Mouse (Mus musculus): ENCODE measurements around the gene Gm17581. TPM values are rescaled to one million over a fixed set of nuclear protein-coding genes. Genes with fewer than 3 reads are reported as not detected.
"Not testable (repeated sequence)": the region's sequence is repeated elsewhere in the genome, so short reads cannot be mapped to it uniquely, and the experiment has no call there.

Gm17581 gene
- polyA plus RNA-seq (2015; fragmentation: Nextera tagmentation; extraction: Ambion mirVana) = not detected in 2 replicates

- H3K9ac ChIP-seq; H3K27me3 ChIP-seq; H3K4me3 ChIP-seq; ATAC-seq (ENCODE audit: borderline replicate concordance, extremely low read depth, low FRiP score, low TSS enrichment); H3K9me3 ChIP-seq; H3K27ac ChIP-seq; H3K36me3 ChIP-seq; H3K4me2 ChIP-seq; H3K4me1 ChIP-seq: not testable (repeated sequence)
- WGBS = 77% methylated on average over 5 of the region's 5 CpGs
These were observed at the start of gene Gm17581 for GRCm38 (mm10) chr2:155735766-155736165. TSS of gene Gm17581 (minus strand) at chr2:155735866.

GRCm38 (mm10) chr2:155784534-155784933 is 48.9 kb upstream of the Gm17581 start:
- WGBS = 64% methylated on average over 6 of the region's 6 CpGs
- no peaks in the 10 kb centered on the region for H3K4me1 ChIP-seq
- no peaks in the 10 kb centered on the region for H3K27me3 ChIP-seq
- H3K4me2 ChIP-seq = no peak overlapping the region
- H3K9me3 ChIP-seq = no peaks in the 10 kb centered on the region
- H3K36me3 ChIP-seq = no peaks in the 10 kb centered on the region
- no peak overlapping the region for H3K27ac ChIP-seq
- ATAC-seq (ENCODE audit: borderline replicate concordance, extremely low read depth, low FRiP score, low TSS enrichment) = no peak
- no peak overlapping the region for H3K9ac ChIP-seq
- no peak overlapping the region for H3K4me3 ChIP-seq

- Histone ChIP-seq H3K9me3 (no peaks in the 10 kb centered on the region), H3K4me2 (no peak overlapping the region), H3K27me3 (peaks cover 33% of the 10 kb centered on the region), H3K9ac (no peak overlapping the region), H3K27ac (no peak overlapping the region), H3K4me3 (no peak overlapping the region), H3K4me1 (peaks cover 8% of the 10 kb centered on the region), H3K36me3 (no peaks in the 10 kb centered on the region)
- WGBS = 70% methylated on average over 3 of the region's 3 CpGs
- ATAC-seq (ENCODE audit: borderline replicate concordance, extremely low read depth, low FRiP score, low TSS enrichment) = no peak
These were observed 43.8 kb upstream of the Gm17581 start for GRCm38 (mm10) chr2:155779506-155779905.

GRCm38 (mm10) chr2:155779066-155779465 is 43.4 kb upstream of the Gm17581 start:
- H3K27me3 ChIP-seq = peaks cover 38% of the 10 kb centered on the region
- WGBS = 23% methylated on average over 7 of the region's 7 CpGs
- no peak overlapping the region for H3K4me2 ChIP-seq
- no peaks in the 10 kb centered on the region for H3K9me3 ChIP-seq
- ATAC-seq (ENCODE audit: borderline replicate concordance, extremely low read depth, low FRiP score, low TSS enrichment) = no peak
- H3K4me1 ChIP-seq = peaks cover 8% of the 10 kb centered on the region
- H3K27ac ChIP-seq = no peak overlapping the region
- H3K36me3 ChIP-seq = no peaks in the 10 kb centered on the region
- no peak overlapping the region for H3K4me3 ChIP-seq
- no peak overlapping the region for H3K9ac ChIP-seq

GRCm38 (mm10) chr2:155778004-155778403 is 42.3 kb upstream of the Gm17581 start:
- ATAC-seq (ENCODE audit: borderline replicate concordance, extremely low read depth, low FRiP score, low TSS enrichment) = no peak
- WGBS = 61% methylated on average over 6 of the region's 6 CpGs
- H3K4me2 ChIP-seq = no peak overlapping the region

GRCm38 (mm10) chr2:155777688-155777985 is 42.0 kb upstream of the Gm17581 start:
- Histone ChIP-seq H3K36me3 (no peaks in the 10 kb centered on the region), H3K4me1 (peaks cover 8% of the 10 kb centered on the region), H3K9ac (no peak overlapping the region), H3K9me3 (no peaks in the 10 kb centered on the region), H3K4me2 (no peak overlapping the region), H3K27me3 (peaks cover 52% of the 10 kb centered on the region), H3K27ac (no peak overlapping the region), H3K4me3 (no peak overlapping the region)
- ATAC-seq (ENCODE audit: borderline replicate concordance, extremely low read depth, low FRiP score, low TSS enrichment) = no peak
- 77% methylated on average over 4 of the region's 4 CpGs for WGBS

More at GRCm38 (mm10) chr2:155778004-155778403, 42.3 kb upstream of the Gm17581 start:
- H3K36me3 ChIP-seq = no peaks in the 10 kb centered on the region
- no peak overlapping the region for H3K4me3 ChIP-seq
- H3K9me3 ChIP-seq = no peaks in the 10 kb centered on the region
- H3K27ac ChIP-seq = no peak overlapping the region
- H3K9ac ChIP-seq = no peak overlapping the region
- H3K4me1 ChIP-seq = peaks cover 8% of the 10 kb centered on the region
- H3K27me3 ChIP-seq = peaks cover 48% of the 10 kb centered on the region

- Histone ChIP-seq H3K9ac (no peak overlapping the region), H3K4me3 (no peak overlapping the region), H3K9me3 (no peaks in the 10 kb centered on the region), H3K27ac (no peak overlapping the region), H3K36me3 (no peaks in the 10 kb centered on the region), H3K4me1 (peaks cover 8% of the 10 kb centered on the region), H3K27me3 (peaks cover 58% of the 10 kb centered on the region), H3K4me2 (no peak overlapping the region)
- 46% methylated on average over 10 of the region's 10 CpGs for WGBS
- ATAC-seq (ENCODE audit: borderline replicate concordance, extremely low read depth, low FRiP score, low TSS enrichment) = no peak
These were observed 41.4 kb upstream of the Gm17581 start for GRCm38 (mm10) chr2:155776824-155777687.

GRCm38 (mm10) chr2:155775685-155776263 is 40.1 kb upstream of the Gm17581 start:
- peak overlapping the region; percentile 96 for H3K4me2 ChIP-seq
- no peak overlapping the region for H3K9ac ChIP-seq
- peak; percentile 81; the same call in 1 of the 2 replicates for ATAC-seq (ENCODE audit: borderline replicate concordance, extremely low read depth, low FRiP score, low TSS enrichment)
- peaks cover 58% of the 10 kb centered on the region for H3K27me3 ChIP-seq
- 2% methylated on average over 44 of the region's 44 CpGs for WGBS
- H3K4me1 ChIP-seq = peaks cover 8% of the 10 kb centered on the region
- no peak overlapping the region for H3K27ac ChIP-seq
- H3K36me3 ChIP-seq = no peaks in the 10 kb centered on the region
- H3K9me3 ChIP-seq = no peaks in the 10 kb centered on the region
- peak overlapping the region; percentile 49 for H3K4me3 ChIP-seq

- no peak; the same call in 1 of the 2 replicates for ATAC-seq (ENCODE audit: borderline replicate concordance, extremely low read depth, low FRiP score, low TSS enrichment)
- H3K27me3 ChIP-seq = peaks cover 58% of the 10 kb centered on the region
- H3K4me2 ChIP-seq = peak within 1 kb of the TSS; percentile 96
- no peak within 1 kb of the TSS for H3K9ac ChIP-seq
- no peak within 1 kb of the TSS for H3K27ac ChIP-seq
- no peaks in the 10 kb centered on the region for H3K9me3 ChIP-seq
- peak within 1 kb of the TSS; percentile 49 for H3K4me3 ChIP-seq
- WGBS = 2% methylated on average over 87 of the region's 100 CpGs
- no peaks in the 10 kb centered on the region for H3K36me3 ChIP-seq
- peaks cover 8% of the 10 kb centered on the region for H3K4me1 ChIP-seq
These were observed 39.4 kb upstream of the Gm17581 start, which contains the start of gene Mmp24 for GRCm38 (mm10) chr2:155774927-155775684. TSS of gene Mmp24 (plus strand) at chr2:155775342.

- Histone ChIP-seq H3K27ac (no peak overlapping the region), H3K9ac (no peak overlapping the region), H3K4me3 (no peak overlapping the region), H3K4me1 (peaks cover 8% of the 10 kb centered on the region), H3K4me2 (peak overlapping the region; percentile 96; the same call in 1 of the 2 replicates), H3K27me3 (peaks cover 58% of the 10 kb centered on the region), H3K36me3 (no peaks in the 10 kb centered on the region), H3K9me3 (no peaks in the 10 kb centered on the region)
- 50% methylated on average over 11 of the region's 11 CpGs for WGBS
- no peak for ATAC-seq (ENCODE audit: borderline replicate concordance, extremely low read depth, low FRiP score, low TSS enrichment)
These were observed 38.7 kb upstream of the Gm17581 start for GRCm38 (mm10) chr2:155774261-155774926.

GRCm38 (mm10) chr2:155773664-155774063 is 38.0 kb upstream of the Gm17581 start:
- Histone ChIP-seq H3K27ac (no peak overlapping the region), H3K4me3 (no peak overlapping the region), H3K36me3 (no peaks in the 10 kb centered on the region), H3K27me3 (peaks cover 58% of the 10 kb centered on the region), H3K9ac (no peak overlapping the region), H3K4me1 (peaks cover 8% of the 10 kb centered on the region), H3K4me2 (no peak overlapping the region), H3K9me3 (no peaks in the 10 kb centered on the region)
- ATAC-seq (ENCODE audit: borderline replicate concordance, extremely low read depth, low FRiP score, low TSS enrichment) = no peak
- WGBS = 50% methylated on average over 4 of the region's 4 CpGs
